Mouse (Mus musculus) left cerebral cortex, postnatal 14 days (tissue): Measurements from ENCODE around the gene Fam184a. TPM values are rescaled to one million over a fixed set of nuclear protein-coding genes. Genes with fewer than 3 reads are reported as not detected.
A peak's percentile ranks its signal among the peaks of the same experiment; 100 is the strongest.
"Not testable (repeated sequence)": the region's sequence is repeated elsewhere in the genome, so short reads cannot be mapped to it uniquely, and the experiment has no call there.

ENCODE experiments used
- DNase-seq, 2 experiments: peaks; one replicate each; pipeline ENCODE4 v3.0.0; 2021 to 2022; ENCODE audit warnings: low spot score in 2 of 2, mixed read lengths in 1 of 2
- intact Hi-C: fragments of 180-260 bp; cut with DNase I; formaldehyde crosslinking; loops from one replicate; pipeline ENCODE4 v1.15.1; 2025
- total RNA-seq, 2 experiments: library from RNA; stranded (reverse); gene quantifications; 2 replicates each; pipeline ENCODE4 v1.2.3; 2021

Fam184a gene
- total RNA-seq, 2 experiments from 2014 or later = 21.1 to 22.2 TPM

DNA sequence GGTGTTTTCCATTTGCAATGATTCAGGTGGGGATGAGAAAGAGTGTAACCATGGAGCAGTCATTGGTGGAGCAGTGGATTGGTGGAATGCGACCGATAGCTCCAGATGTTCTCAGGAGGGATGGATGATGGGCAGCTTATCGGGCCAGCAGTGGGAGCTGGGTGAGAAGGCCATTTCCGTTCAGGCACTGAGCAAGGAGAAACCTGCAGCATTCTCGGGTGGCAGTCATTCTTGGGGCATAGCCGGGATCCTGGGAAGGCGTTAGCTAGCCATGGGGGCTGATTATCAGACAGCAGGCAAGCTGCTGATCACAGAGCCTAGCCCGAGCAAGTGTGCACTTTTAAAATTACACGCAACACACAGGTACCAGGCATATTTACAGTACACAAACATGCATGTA is 46.4 kb downstream of the Fam184a start:
- DNase-seq = no peak
- intact Hi-C loops = no loop called here

- intact Hi-C loops = no loop called here
- DNase-seq = no peak
Measured at GRCm38 (mm10) chr10:53698531-53698930, 52.4 kb downstream of the Fam184a start.

DNA sequence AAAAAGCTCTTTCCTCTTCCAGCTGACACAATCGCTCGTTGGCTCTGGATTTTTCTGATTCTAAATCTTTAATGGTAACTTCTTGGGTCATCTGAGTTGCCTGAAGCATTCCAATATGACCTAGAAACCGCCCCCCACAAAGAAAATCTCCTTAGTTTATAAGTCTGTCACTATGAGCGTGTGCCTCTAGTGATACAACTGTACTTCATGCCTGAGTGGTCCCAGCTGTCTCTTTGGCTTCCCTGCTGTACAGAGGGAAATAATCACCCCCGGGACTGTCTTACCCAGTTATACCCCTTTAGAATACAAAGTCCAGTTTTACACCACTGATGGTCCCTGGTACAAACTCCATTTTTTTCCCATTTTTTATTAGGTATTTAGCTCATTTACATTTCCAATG is 56.2 kb downstream of the Fam184a start:
- no peak for DNase-seq
- intact Hi-C loops = no loop called here

GRCm38 (mm10) chr10:53691263-53691662 is 59.7 kb downstream of the Fam184a start:
- DNase-seq = no peak
- intact Hi-C loops = no loop called here

DNA sequence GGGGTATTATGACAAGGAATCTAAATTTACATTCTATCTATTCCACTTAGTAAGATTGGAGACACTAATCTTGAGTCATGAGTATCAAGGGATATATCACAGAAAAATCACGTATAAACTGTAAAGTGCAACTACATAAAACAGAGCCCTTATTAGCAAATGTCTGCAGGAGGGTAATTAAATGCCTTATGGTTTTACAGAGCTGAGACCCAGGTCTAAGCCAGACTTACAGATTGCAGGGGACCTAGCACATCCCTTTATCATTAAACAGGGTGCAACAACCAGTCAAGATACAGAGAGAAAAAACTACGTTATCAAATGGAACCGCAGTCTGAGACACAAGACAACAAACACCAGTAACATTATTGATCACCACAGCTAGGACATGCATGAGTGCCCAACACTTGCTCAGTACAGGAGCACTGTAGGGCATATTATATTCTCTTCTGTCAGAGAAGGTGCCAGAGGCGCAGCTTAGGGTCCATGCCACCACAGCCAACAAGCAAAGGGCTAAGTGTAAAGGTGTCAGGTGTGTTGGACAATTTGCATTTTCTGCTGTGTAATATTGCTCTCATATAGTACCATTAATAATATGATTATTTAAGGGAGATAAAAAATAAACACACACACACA is 61.9 kb downstream of the Fam184a start:
- no peak for DNase-seq
- intact Hi-C loops = no loop called here

DNA sequence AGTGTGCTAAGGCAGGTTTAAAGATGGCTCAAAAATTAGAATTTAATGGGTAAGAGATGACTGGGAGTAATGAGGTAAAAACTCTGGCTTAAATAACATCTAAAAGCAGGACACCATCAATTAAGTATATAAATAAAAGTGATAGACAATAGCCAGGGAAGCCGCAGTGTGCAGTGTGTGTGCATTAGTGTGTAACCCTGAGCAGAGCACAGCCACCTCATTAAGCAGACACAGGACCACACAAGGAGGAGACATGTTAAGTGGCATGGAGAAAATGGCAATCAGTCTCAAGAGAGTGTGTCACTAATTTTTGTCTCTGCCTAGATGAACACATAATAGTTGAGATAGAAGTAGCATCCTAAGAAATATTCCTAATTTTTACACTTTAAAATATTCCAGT is 62.4 kb downstream of the Fam184a start:
- intact Hi-C loops = no loop called here
- no peak for DNase-seq

- intact Hi-C loops = no loop called here
- DNase-seq = no peak
Measured at GRCm38 (mm10) chr10:53687888-53688287, 63.0 kb downstream of the Fam184a start.

- intact Hi-C loops = no loop called here
Measured at GRCm38 (mm10) chr10:53685806-53686205, 65.1 kb downstream of the Fam184a start.

GRCm38 (mm10) chr10:53683226-53683625 is 67.7 kb downstream of the Fam184a start:
- DNase-seq = no peak
- intact Hi-C loops = no loop called here

More at GRCm38 (mm10) chr10:53685806-53686205, 65.1 kb downstream of the Fam184a start:
- no peak for DNase-seq

- intact Hi-C loops = no loop called here
- peak in 1 of 2 experiments; percentile 17 for DNase-seq
Measured at GRCm38 (mm10) chr10:53679690-53680557, 71.0 kb downstream of the Fam184a start.

GRCm38 (mm10) chr10:53661788-53662187 is 89.1 kb downstream of the Fam184a start:
- no peak for DNase-seq
- intact Hi-C loops = no loop called here

DNA sequence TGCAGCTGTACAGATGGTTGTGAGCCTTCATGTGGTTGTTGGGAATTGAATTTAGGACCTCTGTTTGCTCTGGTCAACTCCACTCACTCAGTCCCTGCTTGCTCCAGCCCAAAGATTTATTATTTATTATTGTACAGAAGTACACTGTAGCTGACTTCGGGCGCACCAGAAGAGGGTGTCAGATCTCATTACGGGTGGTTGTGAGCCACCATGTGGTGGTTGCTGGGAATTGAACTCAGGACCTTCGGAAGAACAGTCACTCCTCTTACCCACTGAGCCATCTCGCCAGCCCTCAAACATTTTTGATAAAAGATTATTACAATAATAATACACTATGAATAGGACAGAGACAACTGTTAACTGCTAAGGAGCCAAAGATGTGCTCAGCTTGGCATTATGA is 96.7 kb downstream of the Fam184a start:
- DNase-seq, intact Hi-C loops: not testable (repeated sequence)

GRCm38 (mm10) chr10:53650683-53651082 is 100.2 kb downstream of the Fam184a start:
- intact Hi-C loops = no loop called here
- no peak for DNase-seq

- DNase-seq = peak; percentile 66 to 67
- intact Hi-C loops = loop anchor here (2.0 kb wide), 1 partner anchor 155 kb away; no protein-coding TSS in a partner anchor
Measured at GRCm38 (mm10) chr10:53641507-53641906, 109.4 kb downstream of the Fam184a start.

DNA sequence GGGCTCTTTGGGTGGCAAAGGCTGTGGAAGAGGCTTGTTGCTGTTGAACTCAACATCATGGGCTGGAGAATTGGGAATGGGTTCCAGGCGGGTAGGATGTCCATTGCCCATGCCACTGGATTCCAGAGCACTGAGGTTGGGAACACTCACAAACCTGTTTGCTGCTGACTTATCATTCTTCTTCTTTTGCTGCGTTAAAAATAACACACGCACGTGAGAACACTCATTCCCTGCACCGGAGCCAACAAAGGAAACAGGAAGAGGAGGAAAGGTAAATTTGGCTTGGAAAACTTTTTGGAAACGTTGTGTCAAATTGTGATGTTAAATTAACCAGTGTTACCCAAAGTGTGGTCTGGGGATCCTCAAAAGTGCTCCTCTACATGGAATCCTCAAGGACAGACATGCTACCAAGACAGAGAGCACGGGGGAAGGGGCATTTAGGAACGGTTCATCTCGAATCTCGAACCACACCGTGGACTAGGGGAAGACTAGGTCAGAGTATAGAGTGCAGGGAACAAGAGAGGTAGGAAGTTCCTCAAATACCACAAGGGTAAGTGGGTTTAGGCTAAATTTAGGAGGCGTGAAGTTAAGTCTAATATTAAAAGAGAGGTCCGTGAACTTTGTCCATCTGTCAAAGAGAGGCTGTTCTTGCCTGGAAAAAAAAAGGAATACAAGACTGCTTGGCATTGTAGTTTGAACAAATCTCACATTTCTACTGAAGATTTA is 115.5 kb downstream of the Fam184a start:
- no peak for DNase-seq
- intact Hi-C loops = no loop called here

DNA sequence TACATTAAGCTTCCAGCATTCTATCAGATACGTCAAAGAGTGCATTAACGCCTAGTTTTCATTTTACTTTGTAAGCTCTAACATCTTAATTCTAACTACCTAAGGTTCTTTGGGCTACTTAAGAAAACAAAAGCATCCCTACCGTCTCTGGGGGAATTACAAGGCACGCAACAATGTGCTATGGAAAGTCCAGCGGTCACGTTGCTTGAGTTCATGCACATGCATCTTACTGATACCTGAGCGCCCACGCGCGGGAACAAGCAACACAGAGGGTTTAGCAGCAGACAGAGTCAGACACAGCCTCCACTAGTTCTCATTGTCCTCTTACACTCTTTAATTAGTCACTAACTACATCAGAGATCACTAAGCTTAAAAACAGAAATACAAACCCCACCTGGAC is 116.8 kb downstream of the Fam184a start:
- DNase-seq = no peak
- intact Hi-C loops = no loop called here

- intact Hi-C loops, DNase-seq: not testable (repeated sequence)
Measured at GRCm38 (mm10) chr10:53630339-53630738, 120.6 kb downstream of the Fam184a start, which contains the start of gene Mcm9. Gene Mcm9, minus strand, starts transcription at chr10:53630439.

DNA sequence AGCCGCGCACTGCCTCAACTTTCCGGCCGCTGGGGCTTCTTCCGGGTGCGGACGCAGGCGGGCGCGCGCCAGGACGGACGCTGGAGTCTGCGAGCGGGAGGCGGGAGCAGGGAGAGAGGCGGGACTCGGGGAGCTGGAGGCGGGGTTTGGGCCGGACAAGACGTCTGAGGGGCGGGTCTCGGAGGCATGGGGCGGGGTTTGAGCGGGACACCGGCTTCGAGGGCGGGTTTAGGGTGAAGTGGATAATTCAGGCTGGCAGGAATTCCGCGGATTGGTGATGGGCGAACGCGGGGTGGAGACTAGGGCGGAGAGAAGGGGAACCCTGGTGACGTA is 121.0 kb downstream of the Fam184a start:
- DNase-seq = peak; percentile 95 to 97
- intact Hi-C loops = no loop called here

DNA sequence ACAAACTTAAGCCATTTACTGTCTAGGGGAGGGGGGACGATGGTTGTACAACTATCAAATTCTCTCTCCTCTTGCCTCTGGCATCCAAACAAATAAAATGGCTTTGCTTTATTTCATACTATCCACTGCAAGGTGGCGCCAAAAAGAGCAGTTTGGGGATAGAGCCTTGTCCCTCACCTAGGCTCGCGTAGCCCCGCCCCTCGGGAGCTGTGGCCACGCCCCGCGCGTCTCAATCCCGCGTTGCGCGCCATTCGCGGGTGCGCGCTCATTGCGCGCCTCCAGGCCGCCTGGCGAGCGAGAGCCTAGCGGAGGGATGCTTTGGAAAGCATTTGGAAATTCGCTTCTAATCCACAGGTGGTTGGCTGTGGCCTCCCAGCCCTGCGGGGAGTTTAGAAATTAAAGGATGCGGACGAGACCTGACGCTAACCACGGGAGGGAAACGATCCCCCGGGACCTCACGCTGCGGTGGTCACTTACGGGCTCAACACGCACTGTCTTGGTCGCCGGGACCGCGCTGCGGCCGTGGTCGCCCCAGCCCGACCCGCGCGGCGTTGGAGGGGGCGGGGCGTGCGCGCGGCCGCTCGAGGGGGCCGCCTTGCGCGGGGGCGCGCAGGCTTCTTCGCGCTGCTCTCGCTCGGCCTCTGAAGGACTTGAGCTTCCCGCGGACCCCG is 121.5 kb downstream of the Fam184a start:
- DNase-seq = peak; percentile 89
- intact Hi-C loops = no loop called here
